Mouse (Mus musculus) liver, embryonic 12.5 days (tissue): ENCODE data around the gene Zkscan17. TPM values are rescaled to one million over a fixed set of nuclear protein-coding genes. Genes with fewer than 3 reads are reported as not detected.
"Not testable (repeated sequence)": the region's sequence is repeated elsewhere in the genome, so short reads cannot be mapped to it uniquely, and the experiment has no call there.

Experiments
- ATAC-seq: fragments of 200-750 bp; cut with Nextera tagmentation; 2 replicates; pipeline ENCODE4 v1.8.0; 2017; ENCODE audit warnings: moderate number of reproducible peaks, mild to moderate bottlenecking, moderate library complexity
- H3K27ac ChIP-seq: fragments of 300-500 bp; sonication (generic); 2 replicates; pipeline ENCODE4 v1.5.1; 2016; ENCODE audit warnings: mild to moderate bottlenecking
- H3K27me3 ChIP-seq: fragments of 300-500 bp; sonication (generic); replicated peaks from 2 replicates; pipeline ENCODE4 v1.6.1; 2016; ENCODE audit warnings: mild to moderate bottlenecking, moderate library complexity
- H3K36me3 ChIP-seq: fragments of 300-500 bp; sonication (generic); 2 replicates; pipeline ENCODE4 v1.6.1; 2016; ENCODE audit warnings: mild to moderate bottlenecking, moderate library complexity
- H3K4me1 ChIP-seq: fragments of 300-500 bp; sonication (generic); 2 replicates; pipeline ENCODE4 v1.6.1; 2016
- H3K4me2 ChIP-seq: fragments of 300-500 bp; sonication (generic); 2 replicates; pipeline ENCODE4 v1.6.1; 2016; ENCODE audit warnings: mild to moderate bottlenecking, moderate library complexity
- H3K4me3 ChIP-seq: fragments of 300-500 bp; sonication (generic); 2 replicates; pipeline ENCODE4 v1.5.1; 2016; ENCODE audit warnings: mild to moderate bottlenecking, moderate library complexity
- H3K9ac ChIP-seq: fragments of 300-500 bp; sonication (generic); 2 replicates; pipeline ENCODE4 v1.6.1; 2016; ENCODE audit warnings: mild to moderate bottlenecking, moderate library complexity
- H3K9me3 ChIP-seq: fragments of 300-500 bp; sonication (generic); replicated peaks from 2 replicates; pipeline ENCODE4 v1.6.1; 2016; ENCODE audit warnings: mild to moderate bottlenecking, moderate library complexity
- WGBS: fragments of 180-500 bp; shearing (Covaris S2); methylation state at CpG from one replicate; pipeline ENCODE4 v1.1.7; 2016; ENCODE audit not compliant: insufficient replicate concordance; 5-methylcytosine and 5-hydroxymethylcytosine counted together
- polyA plus RNA-seq: library from polyadenylated mRNA; unstranded; fragments of >200 nt; fragmentation: Nextera tagmentation; extraction: Ambion mirVana; gene quantifications from 2 replicates; pipeline ENCODE4 v1.2.1, GENCODE M21; 2016

The Zkscan17 gene
- 8.6 and 9.1 TPM in 2 replicates for polyA plus RNA-seq

- ATAC-seq = no peak
- Histone ChIP-seq H3K27me3 (peaks cover 4% of the 10 kb centered on the region), H3K36me3 (no peaks in the 10 kb centered on the region), H3K4me3 (no peak within 1 kb of the TSS), H3K9me3 (peaks cover 4% of the 10 kb centered on the region; the same call in 1 of the 2 replicates), H3K27ac (no peak within 1 kb of the TSS), H3K9ac (no peak within 1 kb of the TSS), H3K4me2 (no peak within 1 kb of the TSS), H3K4me1 (no peaks in the 10 kb centered on the region)
- WGBS = 44% methylated on average over 8 of the region's 8 CpGs
Measured at GRCm38 (mm10) chr11:59526472-59527080, at the start of gene Zkscan17. Gene Zkscan17 (minus strand): TSS chr11:59526751.

GRCm38 (mm10) chr11:59576135-59576534 is 49.6 kb upstream of the Zkscan17 start, which contains the start of gene Olfr222:
Gene Olfr222 (minus strand): TSS chr11:59576235.
- not testable (repeated sequence) for H3K36me3 ChIP-seq, ATAC-seq, H3K9ac ChIP-seq, H3K4me2 ChIP-seq, H3K27ac ChIP-seq, H3K4me3 ChIP-seq, H3K4me1 ChIP-seq, H3K9me3 ChIP-seq
- peaks cover 37% of the 10 kb centered on the region for H3K27me3 ChIP-seq

- H3K27me3 ChIP-seq = peaks cover 41% of the 10 kb centered on the region
- ATAC-seq = no peak
- no peak overlapping the region for H3K4me2 ChIP-seq
- no peak overlapping the region for H3K27ac ChIP-seq
- no peak overlapping the region for H3K4me3 ChIP-seq
- 43% methylated on average over 9 of the region's 9 CpGs for WGBS
- no peaks in the 10 kb centered on the region for H3K36me3 ChIP-seq
- H3K9me3 ChIP-seq = no peaks in the 10 kb centered on the region
- no peak overlapping the region for H3K9ac ChIP-seq
- no peaks in the 10 kb centered on the region for H3K4me1 ChIP-seq
Measured at GRCm38 (mm10) chr11:59575726-59576125, 49.2 kb upstream of the Zkscan17 start.

- peaks cover 45% of the 10 kb centered on the region for H3K27me3 ChIP-seq
- 33% methylated on average over 3 of the region's 3 CpGs for WGBS
- no peaks in the 10 kb centered on the region for H3K9me3 ChIP-seq
- H3K36me3 ChIP-seq = no peaks in the 10 kb centered on the region
- no peak overlapping the region for H3K4me3 ChIP-seq
- H3K9ac ChIP-seq = no peak overlapping the region
- ATAC-seq = no peak
- no peaks in the 10 kb centered on the region for H3K4me1 ChIP-seq
- H3K4me2 ChIP-seq = no peak overlapping the region
- no peak overlapping the region for H3K27ac ChIP-seq
Measured at GRCm38 (mm10) chr11:59569306-59569705, 42.8 kb upstream of the Zkscan17 start.

GRCm38 (mm10) chr11:59562837-59563236 is 36.3 kb upstream of the Zkscan17 start:
- Histone ChIP-seq H3K9me3 (no peaks in the 10 kb centered on the region), H3K4me1 (no peaks in the 10 kb centered on the region), H3K4me2 (no peak overlapping the region), H3K36me3 (no peaks in the 10 kb centered on the region), H3K4me3 (no peak overlapping the region), H3K9ac (no peak overlapping the region), H3K27ac (no peak overlapping the region), H3K27me3 (peaks cover 12% of the 10 kb centered on the region; the same call in 1 of the 2 replicates)
- no peak for ATAC-seq
- WGBS = 56% methylated on average over 9 of the region's 9 CpGs

GRCm38 (mm10) chr11:59562336-59562735 is 35.8 kb upstream of the Zkscan17 start:
- no peak for ATAC-seq
- Histone ChIP-seq H3K4me3 (no peak overlapping the region), H3K9me3 (no peaks in the 10 kb centered on the region), H3K27ac (no peak overlapping the region), H3K4me1 (no peaks in the 10 kb centered on the region), H3K4me2 (no peak overlapping the region), H3K36me3 (no peaks in the 10 kb centered on the region), H3K27me3 (peaks cover 8% of the 10 kb centered on the region; the same call in 1 of the 2 replicates), H3K9ac (no peak overlapping the region)
- WGBS = 72% methylated on average over 4 of the region's 4 CpGs

GRCm38 (mm10) chr11:59560906-59561305 is 34.4 kb upstream of the Zkscan17 start:
- Histone ChIP-seq H3K36me3 (no peaks in the 10 kb centered on the region), H3K27me3 (peaks cover 4% of the 10 kb centered on the region; the same call in 1 of the 2 replicates), H3K4me3 (no peak overlapping the region), H3K9ac (no peak overlapping the region), H3K9me3 (no peaks in the 10 kb centered on the region), H3K27ac (no peak overlapping the region), H3K4me2 (no peak overlapping the region), H3K4me1 (no peaks in the 10 kb centered on the region)
- WGBS = 47% methylated on average over 3 of the region's 3 CpGs
- ATAC-seq = no peak

GRCm38 (mm10) chr11:59554535-59554934 is 28.0 kb upstream of the Zkscan17 start:
- WGBS = 17% methylated on average over 8 of the region's 8 CpGs
- Histone ChIP-seq H3K36me3 (no peaks in the 10 kb centered on the region), H3K27me3 (no peaks in the 10 kb centered on the region), H3K27ac (no peak overlapping the region), H3K9me3 (no peaks in the 10 kb centered on the region), H3K9ac (no peak overlapping the region), H3K4me3 (no peak overlapping the region), H3K4me2 (no peak overlapping the region), H3K4me1 (no peaks in the 10 kb centered on the region)
- ATAC-seq = no peak

- Histone ChIP-seq H3K9me3 (no peaks in the 10 kb centered on the region), H3K27me3 (no peaks in the 10 kb centered on the region), H3K4me1 (no peaks in the 10 kb centered on the region), H3K4me3 (no peak overlapping the region), H3K27ac (no peak overlapping the region), H3K9ac (no peak overlapping the region), H3K4me2 (no peak overlapping the region), H3K36me3 (no peaks in the 10 kb centered on the region)
- 85% methylated on average over 11 of the region's 11 CpGs for WGBS
- ATAC-seq = no peak
Measured at GRCm38 (mm10) chr11:59554127-59554526, 27.6 kb upstream of the Zkscan17 start.

- Histone ChIP-seq H3K4me1 (peaks cover 4% of the 10 kb centered on the region; the same call in 1 of the 2 replicates), H3K36me3 (no peaks in the 10 kb centered on the region), H3K27me3 (peaks cover 6% of the 10 kb centered on the region; the same call in 1 of the 2 replicates), H3K4me3 (no peak overlapping the region), H3K27ac (no peak overlapping the region), H3K9ac (no peak overlapping the region), H3K4me2 (no peak overlapping the region), H3K9me3 (no peaks in the 10 kb centered on the region)
- no peak for ATAC-seq
- 65% methylated on average over 9 of the region's 9 CpGs for WGBS
Measured at GRCm38 (mm10) chr11:59544005-59544404, 17.5 kb upstream of the Zkscan17 start.

GRCm38 (mm10) chr11:59543376-59543775 is 16.8 kb upstream of the Zkscan17 start:
- Histone ChIP-seq H3K4me2 (no peak overlapping the region), H3K36me3 (no peaks in the 10 kb centered on the region), H3K27ac (no peak overlapping the region), H3K9me3 (no peaks in the 10 kb centered on the region), H3K9ac (no peak overlapping the region), H3K27me3 (peaks cover 3% of the 10 kb centered on the region; the same call in 1 of the 2 replicates), H3K4me1 (peaks cover 4% of the 10 kb centered on the region; the same call in 1 of the 2 replicates), H3K4me3 (no peak overlapping the region)
- WGBS = 57% methylated on average over 3 of the region's 3 CpGs
- ATAC-seq = no peak

GRCm38 (mm10) chr11:59542442-59542841 is 15.9 kb upstream of the Zkscan17 start:
- WGBS = 29% methylated on average over 6 of the region's 6 CpGs
- Histone ChIP-seq H3K4me3 (no peak overlapping the region), H3K9ac (no peak overlapping the region), H3K27ac (no peak overlapping the region), H3K27me3 (no peaks in the 10 kb centered on the region; the same call in 1 of the 2 replicates), H3K9me3 (no peaks in the 10 kb centered on the region), H3K4me1 (peaks cover 4% of the 10 kb centered on the region; the same call in 1 of the 2 replicates), H3K4me2 (no peak overlapping the region), H3K36me3 (no peaks in the 10 kb centered on the region)
- no peak for ATAC-seq
